Mouse (Mus musculus): ENCODE data around the gene Rxfp3. TPM values are rescaled to one million over a fixed set of nuclear protein-coding genes. Genes with fewer than 3 reads are reported as not detected.

Gene Rxfp3
- polyA plus RNA-seq, 1 experiment, result not detected

GRCm38 (mm10) chr15:11066299-11066698 lies 28.5 kb upstream of the Rxfp3 start:
- no peaks in the 10 kb centered on the region for H3K27me3 ChIP-seq (ENCODE audit: control insufficient read depth, insufficient read depth, low read length)
- no peak for TF ChIP-seq POLR2A (IDR thresholded peaks at IDR 0.05; ENCODE audit: control insufficient read depth, low read depth, low read length)
- TF ChIP-seq CTCF (IDR thresholded peaks at IDR 0.05; ENCODE audit: control insufficient read depth, insufficient read depth, insufficient replicate concordance, low read depth, low read length), result no peak
- no peak overlapping the region for H3K4me3 ChIP-seq (ENCODE audit: control insufficient read depth, low read depth, low read length)
- no peak overlapping the region for H3K27ac ChIP-seq (ENCODE audit: control insufficient read depth, insufficient read depth, low read depth, low read length)
- no peaks in the 10 kb centered on the region for H3K36me3 ChIP-seq (ENCODE audit: control insufficient read depth, insufficient read depth, low read length)
- no peaks in the 10 kb centered on the region; the same call in 1 of the 2 replicates for H3K4me1 ChIP-seq (ENCODE audit: control insufficient read depth, insufficient read depth, low read length)

DNA sequence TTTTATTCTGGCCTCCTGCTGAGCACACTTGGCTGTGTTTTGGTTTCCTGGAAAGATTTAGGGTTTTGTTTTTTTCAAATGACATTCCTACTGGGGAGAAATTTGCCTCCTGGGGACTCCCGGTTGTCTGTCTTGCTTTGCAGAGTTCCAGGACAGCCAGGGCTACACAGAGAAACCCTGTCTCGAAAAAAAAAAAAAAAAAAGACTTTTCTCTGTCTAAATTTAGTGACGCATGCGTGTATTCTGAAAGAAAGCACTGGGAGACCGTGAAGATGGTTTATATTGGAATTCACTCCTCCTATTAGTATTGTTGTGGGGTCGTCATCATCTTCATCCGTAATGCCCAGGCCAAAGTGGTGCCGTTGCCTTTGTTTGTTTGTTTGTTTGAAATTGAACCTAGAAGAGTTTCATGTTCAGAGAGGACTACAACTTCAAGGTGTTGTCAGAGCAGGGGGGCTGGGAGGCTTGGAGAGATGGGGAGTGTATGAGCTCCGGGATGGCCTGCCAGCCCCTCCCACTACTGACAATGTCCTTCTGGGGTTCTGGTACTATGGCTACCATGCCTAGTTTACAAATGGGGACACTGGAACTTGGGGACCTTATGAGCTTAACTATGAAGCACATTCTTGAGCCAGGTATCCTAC lies 27.9 kb upstream of the Rxfp3 start:
- TF ChIP-seq CTCF (IDR thresholded peaks at IDR 0.05; ENCODE audit: control insufficient read depth, insufficient read depth, insufficient replicate concordance, low read depth, low read length) (no peak), POLR2A (IDR thresholded peaks at IDR 0.05; ENCODE audit: control insufficient read depth, low read depth, low read length) (no peak)
- H3K36me3 ChIP-seq (ENCODE audit: control insufficient read depth, insufficient read depth, low read length), result no peaks in the 10 kb centered on the region
- no peak overlapping the region for H3K27ac ChIP-seq (ENCODE audit: control insufficient read depth, insufficient read depth, low read depth, low read length)
- H3K4me3 ChIP-seq (ENCODE audit: control insufficient read depth, low read depth, low read length), result peak overlapping the region; percentile 30; the same call in 1 of the 2 replicates
- H3K4me1 ChIP-seq (ENCODE audit: control insufficient read depth, insufficient read depth, low read length), result no peaks in the 10 kb centered on the region; the same call in 1 of the 2 replicates
- no peaks in the 10 kb centered on the region for H3K27me3 ChIP-seq (ENCODE audit: control insufficient read depth, insufficient read depth, low read length)

- no peaks in the 10 kb centered on the region for H3K36me3 ChIP-seq (ENCODE audit: control insufficient read depth, insufficient read depth, low read length)
- no peak for TF ChIP-seq POLR2A (IDR thresholded peaks at IDR 0.05; ENCODE audit: control insufficient read depth, low read depth, low read length)
- TF ChIP-seq CTCF (IDR thresholded peaks at IDR 0.05; ENCODE audit: control insufficient read depth, insufficient read depth, insufficient replicate concordance, low read depth, low read length), result no peak
- H3K27ac ChIP-seq (ENCODE audit: control insufficient read depth, insufficient read depth, low read depth, low read length), result peak within 1 kb of the TSS; percentile 25; the same call in 1 of the 2 replicates
- no peaks in the 10 kb centered on the region; the same call in 1 of the 2 replicates for H3K4me1 ChIP-seq (ENCODE audit: control insufficient read depth, insufficient read depth, low read length)
- peak within 1 kb of the TSS; percentile 5 for H3K4me3 ChIP-seq (ENCODE audit: control insufficient read depth, low read depth, low read length)
- H3K27me3 ChIP-seq (ENCODE audit: control insufficient read depth, insufficient read depth, low read length), result no peaks in the 10 kb centered on the region
Observed at GRCm38 (mm10) chr15:11064558-11065411, 27.0 kb upstream of the Rxfp3 start, which contains the start of gene Adamts12. Adamts12 (plus strand) TSS chr15:11064790.

DNA sequence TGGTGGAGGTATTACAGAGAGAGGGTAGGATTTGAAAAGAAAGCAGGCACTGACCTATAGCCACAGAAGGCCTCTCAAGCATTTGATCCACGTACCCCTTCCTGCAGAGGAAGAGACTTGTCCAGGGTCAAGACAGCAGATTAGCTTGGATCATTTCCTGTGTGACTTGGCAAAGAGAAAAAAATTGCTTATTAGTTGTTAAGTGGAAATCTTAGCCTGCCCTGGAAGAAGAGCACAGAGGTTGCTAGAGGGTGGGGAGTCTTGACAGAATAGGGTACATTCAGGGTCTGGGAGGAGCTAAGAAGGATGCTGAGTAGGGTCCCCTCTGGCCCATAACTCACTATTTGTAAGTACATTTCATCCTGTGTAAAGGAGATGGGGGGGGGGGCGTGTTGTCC lies 26.4 kb upstream of the Rxfp3 start:
- no peaks in the 10 kb centered on the region; the same call in 1 of the 2 replicates for H3K4me1 ChIP-seq (ENCODE audit: control insufficient read depth, insufficient read depth, low read length)
- H3K27ac ChIP-seq (ENCODE audit: control insufficient read depth, insufficient read depth, low read depth, low read length), result no peak overlapping the region
- H3K27me3 ChIP-seq (ENCODE audit: control insufficient read depth, insufficient read depth, low read length), result no peaks in the 10 kb centered on the region
- no peak for TF ChIP-seq POLR2A (IDR thresholded peaks at IDR 0.05; ENCODE audit: control insufficient read depth, low read depth, low read length)
- no peak for TF ChIP-seq CTCF (IDR thresholded peaks at IDR 0.05; ENCODE audit: control insufficient read depth, insufficient read depth, insufficient replicate concordance, low read depth, low read length)
- no peak overlapping the region for H3K4me3 ChIP-seq (ENCODE audit: control insufficient read depth, low read depth, low read length)
- H3K36me3 ChIP-seq (ENCODE audit: control insufficient read depth, insufficient read depth, low read length), result no peaks in the 10 kb centered on the region

DNA sequence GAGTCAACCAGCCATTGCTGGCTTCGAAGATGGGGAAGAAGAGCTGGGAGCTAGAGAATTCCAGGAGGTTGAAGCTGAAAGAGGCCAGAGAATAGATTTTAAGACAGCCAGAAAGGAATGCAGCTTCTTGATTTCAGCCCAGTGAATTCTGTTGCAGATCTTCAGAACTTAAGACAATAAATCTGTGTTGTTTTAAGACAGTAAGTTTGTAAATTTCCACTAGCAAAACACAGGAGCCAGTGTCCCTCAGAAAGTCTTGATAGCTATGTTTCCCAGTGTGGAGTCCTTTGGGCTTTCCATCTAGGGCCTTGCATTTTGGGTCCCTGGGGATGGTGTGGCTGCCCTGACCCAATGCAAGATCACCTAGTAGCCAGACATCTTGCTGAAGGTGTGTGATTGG lies 25.1 kb upstream of the Rxfp3 start:
- Histone ChIP-seq H3K4me3 (ENCODE audit: control insufficient read depth, low read depth, low read length) (no peak overlapping the region), H3K4me1 (ENCODE audit: control insufficient read depth, insufficient read depth, low read length) (no peaks in the 10 kb centered on the region; the same call in 1 of the 2 replicates), H3K27me3 (ENCODE audit: control insufficient read depth, insufficient read depth, low read length) (no peaks in the 10 kb centered on the region), H3K36me3 (ENCODE audit: control insufficient read depth, insufficient read depth, low read length) (no peaks in the 10 kb centered on the region), H3K27ac (ENCODE audit: control insufficient read depth, insufficient read depth, low read depth, low read length) (no peak overlapping the region)
- no peak for TF ChIP-seq POLR2A (IDR thresholded peaks at IDR 0.05; ENCODE audit: control insufficient read depth, low read depth, low read length)
- TF ChIP-seq CTCF (IDR thresholded peaks at IDR 0.05; ENCODE audit: control insufficient read depth, insufficient read depth, insufficient replicate concordance, low read depth, low read length), result no peak

DNA sequence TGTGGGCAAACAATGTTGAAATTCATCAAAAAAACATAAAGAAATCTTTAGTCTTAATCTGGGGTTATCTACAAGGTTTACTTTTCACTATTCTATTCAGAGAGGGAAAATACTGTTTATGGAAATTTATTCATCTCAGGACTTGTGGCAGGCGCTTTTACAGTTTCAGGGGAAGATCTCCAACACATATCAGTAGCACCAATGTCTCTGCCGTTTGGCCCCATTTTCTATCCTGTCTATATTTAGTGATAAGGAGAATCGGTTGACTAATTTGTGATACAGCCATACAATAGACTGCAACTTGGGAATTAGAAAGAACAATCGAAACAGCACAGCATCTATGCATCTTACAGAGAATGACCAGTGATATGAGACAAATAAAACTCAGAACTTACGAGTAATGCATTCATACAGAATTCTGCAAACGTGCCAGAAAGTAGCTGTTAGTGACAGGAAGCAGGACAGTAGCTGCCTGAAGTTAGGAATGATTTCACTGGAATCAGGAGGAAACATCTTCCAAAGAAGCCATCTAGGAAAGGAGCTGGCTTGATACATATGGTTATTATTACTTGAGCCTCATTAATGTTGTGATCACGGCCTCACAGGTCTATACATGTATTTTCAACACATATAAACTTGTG lies 16.8 kb upstream of the Rxfp3 start:
- Histone ChIP-seq H3K27me3 (ENCODE audit: control insufficient read depth, insufficient read depth, low read length) (no peaks in the 10 kb centered on the region), H3K36me3 (ENCODE audit: control insufficient read depth, insufficient read depth, low read length) (no peaks in the 10 kb centered on the region), H3K4me1 (ENCODE audit: control insufficient read depth, insufficient read depth, low read length) (no peaks in the 10 kb centered on the region), H3K4me3 (ENCODE audit: control insufficient read depth, low read depth, low read length) (no peak overlapping the region), H3K27ac (ENCODE audit: control insufficient read depth, insufficient read depth, low read depth, low read length) (no peak overlapping the region)
- no peak for TF ChIP-seq CTCF (IDR thresholded peaks at IDR 0.05; ENCODE audit: control insufficient read depth, insufficient read depth, insufficient replicate concordance, low read depth, low read length)
- TF ChIP-seq POLR2A (IDR thresholded peaks at IDR 0.05; ENCODE audit: control insufficient read depth, low read depth, low read length), result no peak
